Mouse (Mus musculus): Measurements from ENCODE around the gene Pkp4. TPM values are rescaled to one million over a fixed set of nuclear protein-coding genes. Genes with fewer than 3 reads are reported as not detected.

The Pkp4 gene
- total and polyA plus RNA-seq, 3 experiments, result not detected

DNA sequence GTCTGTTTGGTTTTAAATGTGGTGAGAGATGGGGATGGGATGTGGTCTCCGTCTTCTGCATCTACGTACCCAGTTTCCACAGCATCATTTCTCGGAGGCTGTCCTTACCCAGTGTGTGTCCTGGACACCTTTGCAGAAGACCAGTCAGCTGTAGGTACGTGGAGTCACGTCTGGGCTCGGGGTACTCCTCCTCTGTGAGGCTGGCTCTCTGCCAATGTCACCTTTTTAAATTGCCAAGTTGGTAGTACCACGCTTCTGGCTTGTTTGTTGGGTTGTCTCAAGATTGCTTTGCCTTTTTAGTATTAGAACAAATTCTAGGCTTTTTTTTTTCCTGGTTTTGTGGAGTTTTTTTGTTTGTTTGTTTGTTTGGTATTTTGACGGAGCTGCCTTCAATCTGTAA lies 30.8 kb upstream of the Pkp4 start:
- H3K9me3 ChIP-seq (replicated peaks; ENCODE audit: insufficient read depth, low read length), result no peaks in the 10 kb centered on the region
- no peak overlapping the region for H3K27ac ChIP-seq (ENCODE audit: control insufficient read depth, low read depth, low read length)

DNA sequence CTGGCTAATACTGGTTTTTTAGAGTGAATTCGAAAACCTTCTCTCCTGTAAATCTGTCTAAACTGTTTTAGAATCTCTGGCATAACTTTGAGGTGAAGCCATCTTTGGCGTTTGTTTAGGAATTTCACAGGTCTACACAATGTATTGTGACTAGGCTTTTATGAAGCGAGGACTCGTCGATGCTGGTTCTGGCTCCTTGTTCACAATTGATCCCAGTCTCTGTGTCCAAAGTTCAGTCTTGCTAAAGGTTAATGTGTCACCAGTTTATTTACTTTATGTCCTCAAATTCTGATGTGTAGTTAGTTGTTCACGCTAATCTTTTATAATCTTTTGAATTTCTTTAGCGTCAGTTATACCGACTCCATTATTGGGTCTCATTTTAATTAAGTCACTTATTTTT lies 29.6 kb upstream of the Pkp4 start:
- no peaks in the 10 kb centered on the region for H3K9me3 ChIP-seq (replicated peaks; ENCODE audit: insufficient read depth, low read length)
- H3K27ac ChIP-seq (ENCODE audit: control insufficient read depth, low read depth, low read length), result no peak overlapping the region
- DNase-seq (ENCODE audit: low read depth, low spot score), result no peak
- no peaks in the 10 kb centered on the region for H3K4me1 ChIP-seq (ENCODE audit: control insufficient read depth in 1 of 2, insufficient read depth in 2 of 2, low read length in 2 of 2)
- H3K36me3 ChIP-seq (ENCODE audit: control insufficient read depth in 1 of 2, insufficient read depth in 2 of 2, low read length in 2 of 2), result no peaks in the 10 kb centered on the region
- H3K4me3 ChIP-seq (ENCODE audit: control insufficient read depth in 1 of 2, insufficient read depth in 1 of 2, low read depth in 2 of 2, low read length in 2 of 2), result no peak overlapping the region
- H3K27me3 ChIP-seq (ENCODE audit: control insufficient read depth in 1 of 2, insufficient read depth in 2 of 2, low read length in 2 of 2), result no peaks in the 10 kb centered on the region
- no peak overlapping the region for H3K9ac ChIP-seq (ENCODE audit: control insufficient read depth, low read depth, low read length, poor library complexity, severe bottlenecking)
- H3K79me2 ChIP-seq (ENCODE audit: control insufficient read depth, insufficient read depth, low read length, poor library complexity), result no peaks in the 10 kb centered on the region
- TF ChIP-seq RCOR1 (IDR thresholded peaks at IDR 0.05; ENCODE audit: low read depth, low read length), result no peak
- TF ChIP-seq KAT2A (conservative IDR thresholded peaks at IDR 0.05; ENCODE audit: low read depth, low read length), result no peak
- TF ChIP-seq ELF1 (IDR thresholded peaks at IDR 0.05; ENCODE audit: low read depth, low read length), result no peak
- TF ChIP-seq GATA1 (IDR thresholded peaks at IDR 0.05; ENCODE audit: low read depth, low read length), result no peak
- no peak for TF ChIP-seq MYC (IDR thresholded peaks at IDR 0.05; ENCODE audit: low read depth, low read length)
- no peak for TF ChIP-seq MYB (IDR thresholded peaks at IDR 0.05; ENCODE audit: low read depth, low read length)
- no peak for TF ChIP-seq NRF1 (IDR thresholded peaks at IDR 0.05; ENCODE audit: insufficient read depth, low read depth, low read length, poor library complexity, severe bottlenecking)
- TF ChIP-seq ZKSCAN1 (IDR thresholded peaks at IDR 0.05; ENCODE audit: low read depth, low read length), result no peak
- no peak for TF ChIP-seq CHD2 (IDR thresholded peaks at IDR 0.05; ENCODE audit: low read length)
- no peak for TF ChIP-seq UBTF (IDR thresholded peaks at IDR 0.05; ENCODE audit: borderline replicate concordance, insufficient read depth, low read depth, low read length)
- no peak for TF ChIP-seq MAX (IDR thresholded peaks at IDR 0.05; ENCODE audit: low read length)
- no peak for TF ChIP-seq RAD21 (IDR thresholded peaks at IDR 0.05; ENCODE audit: low read depth, low read length)
- TF ChIP-seq SIN3A (IDR thresholded peaks at IDR 0.05; ENCODE audit: low read length), result no peak

More for the DNA sequence above, 30.8 kb upstream of the Pkp4 start:
- TF ChIP-seq MXI1 (IDR thresholded peaks at IDR 0.05; ENCODE audit: low read depth, low read length) (no peak), MAFK (IDR thresholded peaks at IDR 0.05; ENCODE audit: borderline replicate concordance, low read depth, low read length) (no peak), SIN3A (IDR thresholded peaks at IDR 0.05; ENCODE audit: low read length) (no peak), CHD2 (IDR thresholded peaks at IDR 0.05; ENCODE audit: low read length) (no peak), MEF2A (IDR thresholded peaks at IDR 0.05; ENCODE audit: extremely low read depth, insufficient replicate concordance, low read depth, low read length, poor library complexity, severe bottlenecking) (no peak), GABPA (IDR thresholded peaks at IDR 0.05; ENCODE audit: low read depth, low read length) (no peak), NRF1 (IDR thresholded peaks at IDR 0.05; ENCODE audit: insufficient read depth, low read depth, low read length, poor library complexity, severe bottlenecking) (no peak), ZNF384 (IDR thresholded peaks at IDR 0.05; ENCODE audit: low read depth, low read length) (no peak), GATA1 (IDR thresholded peaks at IDR 0.05; ENCODE audit: low read depth, low read length) (no peak), ZMIZ1 (IDR thresholded peaks at IDR 0.05; ENCODE audit: low read depth, low read length) (no peak), MAX (IDR thresholded peaks at IDR 0.05; ENCODE audit: low read length) (no peak), ELF1 (IDR thresholded peaks at IDR 0.05; ENCODE audit: low read depth, low read length) (no peak), E2F4 (IDR thresholded peaks at IDR 0.05; ENCODE audit: borderline replicate concordance, low read depth, low read length) (no peak), ZC3H11A (IDR thresholded peaks at IDR 0.05; ENCODE audit: low read depth, low read length) (no peak), KAT2A (conservative IDR thresholded peaks at IDR 0.05; ENCODE audit: low read depth, low read length) (no peak), TBP (IDR thresholded peaks at IDR 0.05; ENCODE audit: low read depth, low read length) (no peak), RAD21 (IDR thresholded peaks at IDR 0.05; ENCODE audit: low read depth, low read length) (no peak), CTCF (IDR thresholded peaks at IDR 0.05 in 2 of 3, conservative IDR thresholded peaks at IDR 0.05 in 1 of 3; ENCODE audit: control insufficient read depth in 1 of 3, insufficient read depth in 1 of 3, low read depth in 2 of 3, low read length in 3 of 3, poor library complexity in 1 of 3, severe bottlenecking in 1 of 3) (no peak), SMC3 (IDR thresholded peaks at IDR 0.05; ENCODE audit: low read depth, low read length) (no peak), USF1 (IDR thresholded peaks at IDR 0.05; ENCODE audit: low read depth, low read length) (no peak)
- H3K36me3 ChIP-seq (ENCODE audit: control insufficient read depth in 1 of 2, insufficient read depth in 2 of 2, low read length in 2 of 2), result no peaks in the 10 kb centered on the region
- no peak overlapping the region for H3K9ac ChIP-seq (ENCODE audit: control insufficient read depth, low read depth, low read length, poor library complexity, severe bottlenecking)
- no peaks in the 10 kb centered on the region for H3K4me1 ChIP-seq (ENCODE audit: control insufficient read depth in 1 of 2, insufficient read depth in 2 of 2, low read length in 2 of 2)
- H3K4me3 ChIP-seq (ENCODE audit: control insufficient read depth in 1 of 2, insufficient read depth in 1 of 2, low read depth in 2 of 2, low read length in 2 of 2), result no peak overlapping the region
- H3K79me2 ChIP-seq (ENCODE audit: control insufficient read depth, insufficient read depth, low read length, poor library complexity), result no peaks in the 10 kb centered on the region
- no peak for DNase-seq (ENCODE audit: low read depth, low spot score)
- no peaks in the 10 kb centered on the region for H3K27me3 ChIP-seq (ENCODE audit: control insufficient read depth in 1 of 2, insufficient read depth in 2 of 2, low read length in 2 of 2)
